Mouse (Mus musculus): Measurements from ENCODE around the gene Acsm4. TPM values are rescaled to one million over a fixed set of nuclear protein-coding genes. Genes with fewer than 3 reads are reported as not detected.

The Acsm4 gene
- not detected for polyA plus RNA-seq (2014; fragmentation: Illumina TruSeq; extraction: RNeasy Lipid Tissue Mini Kit (QIAGEN cat#74804); ENCODE audit: low read depth, low replicate concordance)

DNA sequence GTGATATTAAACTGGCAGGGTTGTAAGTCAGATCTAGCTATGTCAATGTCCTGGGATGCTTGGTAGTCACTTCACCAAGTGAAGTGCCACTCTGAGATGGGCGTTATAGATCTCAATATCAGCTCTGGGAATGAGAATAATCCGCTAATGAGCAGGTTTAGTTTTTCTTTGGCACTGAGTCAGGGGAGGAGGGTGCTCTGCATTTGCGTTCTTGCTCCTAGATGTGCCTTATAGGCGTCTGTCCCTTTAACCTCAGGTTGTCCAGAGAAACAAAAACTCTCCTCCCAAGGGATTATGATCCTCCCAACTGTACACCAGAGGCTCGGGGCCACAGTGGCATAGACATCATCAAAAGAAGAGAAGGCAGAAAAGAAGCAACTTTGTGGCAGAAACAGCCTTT is at the start of gene Acsm4:
Gene Acsm4 (plus strand): TSS at position 301 of the 400 bp plus-strand sequence.

DNA sequence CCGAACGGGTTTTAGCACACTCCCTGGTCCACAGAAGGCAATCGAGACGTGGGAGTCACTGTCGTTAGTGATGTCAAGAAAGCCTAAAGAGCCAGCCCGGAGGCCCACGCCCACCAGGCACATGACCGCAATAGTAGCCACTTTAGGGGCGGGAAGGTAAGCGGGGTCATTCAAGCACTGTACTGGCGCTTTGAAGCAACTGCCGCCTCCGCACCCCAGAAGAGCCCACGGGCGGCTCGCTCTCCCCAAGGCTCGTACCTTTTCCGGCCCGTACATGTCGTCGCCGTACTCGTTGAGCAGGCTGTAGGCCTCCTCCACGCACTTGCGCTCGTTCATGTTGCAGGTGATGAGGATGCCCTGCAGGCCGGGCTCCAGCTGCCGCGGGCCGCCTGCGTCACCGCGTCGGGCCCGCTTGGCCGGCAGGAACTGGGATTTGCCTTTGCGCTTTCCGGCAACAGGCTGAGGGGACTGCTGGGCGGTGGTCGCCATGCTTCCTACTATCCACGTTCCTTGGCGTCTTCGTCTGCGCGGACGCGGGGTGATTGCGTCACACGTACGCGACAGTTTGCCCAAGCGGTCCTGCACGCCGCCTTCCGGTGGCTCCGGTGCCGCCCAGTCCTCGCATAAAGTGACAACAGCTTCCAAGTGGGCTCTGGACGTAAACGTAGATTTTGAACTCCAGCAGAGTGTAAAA is 30.6 kb downstream of the Acsm4 start, which contains the start of gene Thumpd1:
Gene Thumpd1 (minus strand): TSS at position 546 of the 694 bp plus-strand sequence.

DNA sequence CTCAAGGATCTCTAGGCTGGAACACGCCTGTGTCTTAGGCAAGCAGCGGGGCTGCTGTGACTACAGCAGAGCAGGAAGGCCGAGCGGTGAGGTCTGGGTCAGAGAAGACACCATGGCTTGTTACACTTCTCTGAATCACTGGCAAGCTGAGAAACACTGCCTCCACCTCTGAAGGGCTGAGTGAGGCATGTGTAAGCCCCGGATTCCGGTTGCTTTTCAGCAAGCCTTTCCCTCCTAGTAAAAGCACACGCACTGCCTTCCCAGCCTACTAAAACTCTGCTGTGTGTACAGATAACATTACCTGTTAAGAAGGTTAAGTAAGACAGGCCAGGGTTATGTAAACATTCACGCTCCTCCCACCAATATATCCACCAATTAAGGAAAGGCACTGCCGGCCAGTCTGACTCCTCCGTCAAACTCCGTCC is 70.7 kb downstream of the Acsm4 start, which contains the start of gene Acsm3:
Gene Acsm3 (plus strand): TSS at position 397 of the 425 bp plus-strand sequence.

Other genes with a start within 250 kb of the Acsm4 start
- not detected for gene Gp2, start 230.7 kb upstream of the Acsm4 start, polyA plus RNA-seq (2014; fragmentation: Illumina TruSeq; extraction: RNeasy Lipid Tissue Mini Kit (QIAGEN cat#74804); ENCODE audit: low read depth, low replicate concordance)
- 0.63 TPM for gene Umod, start 210.7 kb upstream of the Acsm4 start, polyA plus RNA-seq (2014; fragmentation: Illumina TruSeq; extraction: RNeasy Lipid Tissue Mini Kit (QIAGEN cat#74804); ENCODE audit: low read depth, low replicate concordance)
- 6.4 TPM for gene Acsm5, start 170.6 kb upstream of the Acsm4 start, polyA plus RNA-seq (2014; fragmentation: Illumina TruSeq; extraction: RNeasy Lipid Tissue Mini Kit (QIAGEN cat#74804); ENCODE audit: low read depth, low replicate concordance)
- 2.5 TPM for gene Pdilt, start 166.5 kb upstream of the Acsm4 start, polyA plus RNA-seq (2014; fragmentation: Illumina TruSeq; extraction: RNeasy Lipid Tissue Mini Kit (QIAGEN cat#74804); ENCODE audit: low read depth, low replicate concordance)
- gene Acsm2, start 135.7 kb upstream of the Acsm4 start, polyA plus RNA-seq (2014; fragmentation: Illumina TruSeq; extraction: RNeasy Lipid Tissue Mini Kit (QIAGEN cat#74804); ENCODE audit: low read depth, low replicate concordance), result not detected
- not detected for gene Acsm1, start 83.0 kb upstream of the Acsm4 start, polyA plus RNA-seq (2014; fragmentation: Illumina TruSeq; extraction: RNeasy Lipid Tissue Mini Kit (QIAGEN cat#74804); ENCODE audit: low read depth, low replicate concordance)
- 37.5 TPM for gene Thumpd1, start 30.8 kb downstream of the Acsm4 start, polyA plus RNA-seq (2014; fragmentation: Illumina TruSeq; extraction: RNeasy Lipid Tissue Mini Kit (QIAGEN cat#74804); ENCODE audit: low read depth, low replicate concordance)
- gene Acsm3, start 70.9 kb downstream of the Acsm4 start, polyA plus RNA-seq (2014; fragmentation: Illumina TruSeq; extraction: RNeasy Lipid Tissue Mini Kit (QIAGEN cat#74804); ENCODE audit: low read depth, low replicate concordance), result 15.0 TPM
- gene Rexo5, start 104.0 kb downstream of the Acsm4 start, polyA plus RNA-seq (2014; fragmentation: Illumina TruSeq; extraction: RNeasy Lipid Tissue Mini Kit (QIAGEN cat#74804); ENCODE audit: low read depth, low replicate concordance), result 18.6 TPM
- gene Eri2, start 104.0 kb downstream of the Acsm4 start, polyA plus RNA-seq (2014; fragmentation: Illumina TruSeq; extraction: RNeasy Lipid Tissue Mini Kit (QIAGEN cat#74804); ENCODE audit: low read depth, low replicate concordance), result 7.3 TPM
- 9.0 TPM for gene Lyrm1, start 205.8 kb downstream of the Acsm4 start, polyA plus RNA-seq (2014; fragmentation: Illumina TruSeq; extraction: RNeasy Lipid Tissue Mini Kit (QIAGEN cat#74804); ENCODE audit: low read depth, low replicate concordance)
- gene Dcun1d3, start 206.3 kb downstream of the Acsm4 start, polyA plus RNA-seq (2014; fragmentation: Illumina TruSeq; extraction: RNeasy Lipid Tissue Mini Kit (QIAGEN cat#74804); ENCODE audit: low read depth, low replicate concordance), result 19.7 TPM

Data from adipose tissue, adult 10 weeks (tissue).